Mouse (Mus musculus) thymus, postnatal 25 days (tissue): ENCODE measurements around the gene Gpr4.

Experiments used
- DNase-seq: peaks from one replicate; pipeline ENCODE4 v3.0.0; 2022

Gpr4 gene

DNA sequence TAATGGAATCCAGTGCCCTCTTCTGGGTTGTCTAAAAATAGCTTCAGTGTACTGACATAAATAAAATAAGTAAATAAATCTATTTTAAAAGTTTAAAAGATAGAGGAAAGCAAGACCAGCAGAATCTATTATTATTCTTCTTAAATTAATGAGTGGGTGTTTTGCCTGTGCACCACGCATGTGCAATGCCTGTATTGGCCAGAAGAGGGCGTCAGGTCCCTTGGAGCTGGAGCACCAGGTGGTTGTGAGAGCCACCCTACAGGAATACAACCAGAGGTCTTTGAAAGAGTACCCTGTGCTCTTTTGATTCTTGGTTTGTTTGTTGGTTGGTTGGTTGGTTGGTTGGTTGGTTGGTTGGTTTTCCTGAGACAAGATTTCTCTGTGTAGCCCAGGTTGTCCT is 14.4 kb upstream of the Gpr4 start:
- DNase-seq, result peak; percentile 49

DNA sequence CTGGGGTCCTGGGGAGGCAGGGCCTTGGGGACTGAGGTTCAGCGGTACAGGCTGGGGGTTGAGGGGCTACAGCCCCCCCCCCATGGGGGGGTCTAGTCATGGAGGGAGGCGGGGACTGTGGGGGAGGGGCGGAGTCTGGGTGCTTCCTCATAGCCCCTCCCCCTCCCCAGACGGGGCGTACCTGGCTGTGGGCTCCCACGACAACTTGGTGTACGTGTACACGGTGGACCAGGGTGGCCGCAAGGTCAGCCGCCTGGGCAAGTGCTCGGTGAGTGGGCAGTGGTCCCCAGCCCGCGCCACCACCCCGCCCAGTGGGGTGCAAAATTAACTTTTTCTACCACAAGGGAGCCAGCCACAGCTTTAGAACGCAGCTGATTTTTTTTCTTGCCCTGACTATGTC is 10.7 kb upstream of the Gpr4 start:
- no peak for DNase-seq

DNA sequence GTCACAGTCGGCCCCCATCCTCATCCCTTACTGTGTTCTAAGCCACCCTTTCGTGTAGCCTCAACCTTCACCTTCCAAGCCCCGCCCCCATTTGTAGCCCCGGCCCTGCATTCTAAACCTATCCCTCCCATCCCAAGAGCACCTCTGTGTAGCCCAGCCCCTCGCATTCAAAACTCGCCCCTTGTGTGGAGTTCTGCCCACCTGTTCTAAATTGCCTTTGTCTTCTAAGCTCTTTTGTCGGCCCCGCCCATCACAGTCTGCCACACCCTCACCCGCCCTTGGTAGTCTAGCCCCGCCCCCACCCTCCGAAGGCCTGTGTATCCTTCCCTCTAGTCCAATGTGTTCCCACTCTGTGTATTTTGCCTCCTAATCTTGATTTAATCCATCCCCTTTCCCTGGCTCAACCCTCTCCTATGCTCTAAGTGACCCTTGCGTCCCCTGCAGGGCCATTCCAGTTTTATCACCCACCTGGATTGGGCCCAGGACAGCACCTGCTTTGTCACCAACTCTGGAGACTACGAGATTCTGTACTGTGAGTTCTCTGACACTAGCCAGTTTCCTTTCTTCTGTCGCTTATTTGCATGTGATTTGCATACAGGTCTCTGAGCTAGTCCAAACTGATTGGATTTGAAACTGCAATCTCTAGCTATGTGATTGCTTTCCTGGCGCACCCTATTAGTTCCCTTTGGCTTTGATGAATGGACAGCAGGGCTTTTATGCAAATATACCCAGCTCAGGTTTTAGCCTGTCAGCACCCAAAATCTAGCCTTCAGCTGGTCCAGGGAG is 10.1 kb upstream of the Gpr4 start:
- no peak for DNase-seq

DNA sequence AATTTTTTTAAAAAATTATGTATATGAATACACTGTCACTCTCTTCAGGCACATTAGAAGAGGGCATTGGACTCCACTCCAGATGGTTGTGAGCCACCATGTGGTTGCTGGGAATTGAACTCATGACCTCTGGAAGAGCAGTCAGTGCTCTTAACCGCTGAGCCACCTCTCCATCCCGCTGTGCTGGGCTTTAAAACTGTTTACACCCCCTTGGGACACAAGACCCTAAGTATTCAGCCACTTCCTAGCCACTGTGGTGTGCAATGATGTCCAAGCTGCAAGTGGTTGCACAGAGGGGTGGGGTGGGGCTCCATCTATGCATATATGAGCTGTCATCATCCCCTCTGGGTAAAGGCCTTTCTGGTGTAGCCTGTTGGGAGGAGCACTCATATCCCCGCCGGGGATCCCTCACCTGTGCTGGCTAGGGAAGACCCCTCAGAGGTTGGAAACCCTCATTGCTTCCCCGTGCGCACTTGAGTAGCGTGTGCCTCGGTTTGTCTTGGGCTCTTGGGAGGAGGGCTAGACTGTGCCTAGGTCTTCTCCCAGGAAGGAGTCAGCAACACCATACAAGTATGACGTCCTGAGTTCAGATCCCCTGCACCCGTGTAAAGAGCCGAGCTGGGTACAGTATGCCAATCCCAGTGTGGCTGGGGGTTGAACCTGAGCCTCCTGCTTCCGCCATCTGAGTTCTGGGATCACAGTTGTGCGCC is 4.0 kb upstream of the Gpr4 start:
- no peak for DNase-seq

DNA sequence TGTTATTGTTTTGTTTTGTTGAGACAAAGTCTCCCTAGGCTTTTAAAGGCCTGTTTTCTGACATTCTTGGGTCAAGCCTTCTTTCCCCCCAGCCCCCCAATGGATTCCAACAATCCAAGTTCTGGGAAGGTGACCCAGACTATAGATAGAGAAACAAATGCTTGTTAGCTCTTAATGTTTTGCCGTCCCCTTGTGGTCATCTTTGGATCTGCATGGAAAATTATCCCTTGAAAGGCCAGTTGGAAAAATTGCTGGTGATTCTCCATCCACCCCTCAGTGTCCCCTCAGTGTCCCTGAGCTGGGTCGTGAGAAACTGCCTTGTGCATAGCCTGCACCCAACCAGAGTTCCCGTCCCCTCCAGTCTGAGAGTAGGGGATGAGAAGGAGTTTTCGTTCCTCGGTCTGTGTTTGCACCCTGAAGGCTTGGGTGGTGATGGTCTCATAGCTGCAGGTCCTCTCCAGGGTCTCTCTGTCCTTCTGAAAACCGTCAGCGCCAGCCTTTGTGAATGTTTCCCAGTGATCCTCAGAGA is 3.3 kb upstream of the Gpr4 start:
- no peak for DNase-seq

DNA sequence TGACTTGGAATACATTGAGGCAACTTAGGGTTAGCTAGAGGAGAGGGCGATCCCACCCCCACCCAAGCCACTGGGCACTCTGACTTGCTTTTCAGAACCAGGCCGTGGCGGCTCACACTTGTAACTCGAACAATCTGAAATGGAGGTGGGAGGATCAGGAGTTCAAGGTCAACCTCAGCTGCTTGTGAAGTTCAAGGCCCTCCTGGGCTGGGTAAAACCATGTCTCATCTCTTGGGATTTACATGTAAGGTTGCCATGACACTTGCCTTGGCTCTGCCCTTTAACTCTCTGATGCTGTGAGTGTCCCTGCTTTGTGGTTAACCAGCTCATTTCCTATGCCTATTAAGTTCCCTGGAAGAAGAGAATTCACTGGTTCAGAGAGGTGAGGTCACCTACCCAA is 2.8 kb upstream of the Gpr4 start:
- no peak for DNase-seq

DNA sequence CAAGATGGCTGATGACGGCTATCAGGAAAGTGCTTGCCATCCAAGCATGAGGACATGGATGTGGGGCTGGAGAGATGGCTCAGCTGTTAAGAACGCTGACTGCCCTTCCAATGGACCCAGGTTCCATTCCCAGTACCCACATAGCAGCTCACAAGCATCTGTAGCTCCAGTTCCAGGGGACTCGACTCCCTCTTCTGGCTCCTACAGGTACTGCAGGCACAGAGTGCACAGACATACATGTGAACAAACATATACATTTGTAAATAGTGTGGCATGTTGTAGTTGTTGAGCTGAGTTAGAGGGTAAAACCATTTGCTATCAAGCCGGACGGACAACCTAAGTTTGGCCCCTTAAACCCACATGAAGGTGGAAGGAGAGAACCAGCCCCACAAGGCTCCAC is 2.3 kb upstream of the Gpr4 start:
- no peak for DNase-seq

DNA sequence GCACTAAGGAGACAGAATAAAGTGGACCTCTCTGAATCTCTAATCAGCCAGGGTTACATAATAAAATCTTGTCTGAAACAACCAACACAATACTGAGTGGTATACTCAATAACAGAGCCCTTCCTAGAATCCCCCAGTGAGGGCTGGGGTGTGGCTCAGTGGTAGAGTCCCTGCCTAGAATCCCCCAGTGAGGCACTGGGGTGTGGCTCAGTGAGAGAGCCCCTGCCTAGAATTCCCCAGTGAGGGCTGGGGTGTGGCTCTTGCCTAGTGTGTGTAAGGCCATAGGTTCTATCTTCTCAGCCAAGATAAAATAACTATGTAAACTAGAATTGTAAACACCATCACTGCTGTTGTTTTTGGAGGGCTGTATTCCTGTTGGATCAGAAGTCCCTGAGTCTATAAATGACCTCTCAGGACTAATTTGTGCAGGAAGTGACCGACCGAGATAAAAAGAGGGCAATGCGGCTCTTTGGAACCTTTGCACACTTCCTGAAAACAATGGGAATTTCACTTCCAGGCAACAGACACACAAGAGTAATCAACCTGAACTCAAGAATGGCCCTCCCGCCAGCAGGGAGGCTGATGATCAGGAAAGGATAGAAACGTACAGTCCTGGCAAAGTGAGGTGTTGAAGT is 1.2 kb upstream of the Gpr4 start:
- no peak for DNase-seq

DNA sequence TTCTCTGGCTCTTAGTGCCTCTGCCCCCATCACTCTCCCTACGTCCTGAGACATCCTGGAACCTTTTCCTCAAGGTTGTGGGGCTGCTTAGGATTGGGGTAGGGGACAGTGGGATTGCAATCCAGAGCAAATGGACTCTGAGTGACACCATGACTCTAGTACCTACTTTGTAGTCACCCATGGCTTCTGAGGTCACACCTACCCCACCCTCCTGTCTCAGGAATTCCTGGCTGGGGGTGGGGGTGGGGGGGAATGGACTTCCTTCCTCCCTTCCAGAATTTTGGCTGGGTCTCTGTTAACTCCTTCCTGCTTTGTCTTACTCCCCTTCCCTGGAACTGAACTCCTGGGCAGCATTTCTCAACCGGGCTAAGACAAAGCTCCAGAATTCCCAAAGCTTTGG is 1.0 kb downstream of the Gpr4 start:
- no peak for DNase-seq

DNA sequence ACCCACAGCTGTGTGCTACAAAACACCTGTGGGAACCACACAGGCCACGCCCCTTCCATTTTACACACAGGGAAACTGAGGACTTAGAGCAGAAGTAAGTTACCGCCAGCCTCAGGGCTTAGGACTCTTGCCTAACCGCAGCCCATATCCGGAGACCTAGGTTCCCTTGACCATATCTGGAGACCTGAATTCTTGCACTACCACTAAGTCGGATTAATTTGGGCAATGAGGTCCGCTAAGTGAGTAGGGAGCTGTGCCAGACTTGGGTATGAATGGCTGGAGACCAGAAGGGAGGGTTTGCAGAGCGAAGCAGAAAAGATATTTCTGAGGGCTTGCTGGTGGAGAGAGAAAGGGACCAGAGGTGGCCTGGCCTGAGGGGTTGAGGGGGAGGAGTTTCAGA is 2.0 kb downstream of the Gpr4 start:
- DNase-seq, result no peak

DNA sequence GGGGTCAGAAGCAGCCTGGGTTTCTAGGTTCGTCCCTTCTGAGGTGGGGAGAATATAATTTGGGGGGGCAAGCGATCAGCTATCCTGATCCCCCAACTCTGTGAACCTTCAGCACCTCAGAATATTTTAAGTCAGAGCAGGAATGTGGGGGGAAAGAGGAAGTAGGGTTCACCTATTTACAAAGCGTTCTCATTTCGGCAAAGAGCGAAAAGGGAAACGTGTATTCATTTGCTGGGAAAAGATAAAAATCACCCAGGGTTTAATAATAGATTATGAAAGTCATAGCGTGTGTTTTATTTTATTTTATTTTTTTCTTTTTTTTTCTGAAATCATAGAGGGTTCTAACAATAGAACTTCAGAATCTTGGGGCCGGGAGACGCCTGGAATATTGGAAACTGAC is 2.6 kb downstream of the Gpr4 start:
- DNase-seq, result no peak

DNA sequence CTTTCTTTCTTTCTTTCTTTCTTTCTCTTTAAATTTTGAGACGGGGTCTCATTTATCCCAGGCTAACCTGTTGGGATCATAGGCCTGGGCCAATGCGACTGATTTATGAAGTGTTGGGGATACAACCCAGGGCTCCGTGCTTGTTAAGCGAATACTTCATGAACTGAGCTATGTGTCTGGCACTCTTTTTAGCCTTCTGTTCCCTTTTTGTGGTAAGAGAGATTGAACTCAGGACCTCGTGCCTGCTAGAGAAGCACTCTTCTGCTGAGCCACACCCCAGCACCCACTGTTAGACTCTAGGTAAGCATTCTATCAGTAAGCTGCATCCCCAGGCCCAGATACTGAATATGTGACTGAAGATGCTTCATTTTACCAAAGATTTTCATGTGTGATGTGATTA is 5.2 kb downstream of the Gpr4 start:
- DNase-seq, result no peak

DNA sequence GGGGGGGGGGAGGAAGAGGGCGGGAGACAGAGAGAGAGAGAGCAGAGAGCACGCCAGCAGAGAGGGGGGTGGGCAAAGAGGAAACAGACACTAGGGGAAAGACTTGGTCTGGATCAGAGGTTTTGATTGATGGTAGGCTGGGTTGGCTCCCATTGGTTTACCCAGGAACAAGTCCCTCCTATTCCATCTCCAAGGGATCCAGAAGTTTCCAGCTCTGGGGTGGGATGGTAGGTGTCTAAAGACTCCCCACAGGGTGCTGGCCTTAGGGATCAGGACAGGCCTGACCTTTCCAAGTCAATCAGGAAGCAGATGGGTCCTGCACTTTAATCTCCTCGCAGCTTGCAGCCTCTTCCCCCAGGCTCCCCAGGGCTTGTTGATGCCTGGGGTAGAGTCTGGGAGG is 5.6 kb downstream of the Gpr4 start:
- no peak for DNase-seq

DNA sequence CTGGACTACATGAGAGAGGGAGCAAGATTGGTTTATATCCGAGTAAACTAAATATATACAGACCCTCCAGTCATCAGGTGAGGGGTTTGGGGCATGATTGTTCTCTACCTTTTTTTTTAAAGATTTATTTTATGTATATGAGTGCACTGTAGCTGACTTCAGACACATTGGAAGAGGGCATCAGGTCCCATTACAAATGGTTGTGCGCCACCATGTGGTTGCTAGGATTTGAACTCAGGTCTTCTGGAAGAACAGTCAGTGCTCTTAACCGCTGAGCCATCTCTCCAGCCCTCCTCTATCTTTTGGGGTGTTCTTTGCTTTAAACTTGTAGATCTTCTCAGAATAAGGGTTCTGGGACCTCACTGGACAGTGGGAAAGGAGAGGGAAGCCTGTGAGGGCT is 7.7 kb downstream of the Gpr4 start:
- DNase-seq, result no peak

DNA sequence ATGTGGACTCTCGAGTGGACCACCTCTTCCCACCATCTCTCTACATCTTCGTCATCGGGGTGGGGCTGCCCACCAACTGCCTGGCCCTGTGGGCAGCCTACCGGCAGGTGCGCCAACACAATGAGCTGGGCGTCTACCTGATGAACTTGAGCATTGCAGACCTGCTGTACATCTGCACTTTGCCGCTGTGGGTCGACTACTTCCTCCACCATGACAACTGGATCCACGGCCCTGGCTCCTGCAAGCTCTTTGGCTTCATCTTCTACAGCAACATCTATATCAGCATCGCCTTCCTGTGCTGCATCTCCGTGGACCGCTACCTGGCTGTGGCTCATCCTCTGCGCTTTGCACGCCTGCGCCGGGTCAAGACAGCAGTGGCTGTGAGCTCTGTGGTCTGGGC is 9.9 kb downstream of the Gpr4 start:
- DNase-seq, result no peak

DNA sequence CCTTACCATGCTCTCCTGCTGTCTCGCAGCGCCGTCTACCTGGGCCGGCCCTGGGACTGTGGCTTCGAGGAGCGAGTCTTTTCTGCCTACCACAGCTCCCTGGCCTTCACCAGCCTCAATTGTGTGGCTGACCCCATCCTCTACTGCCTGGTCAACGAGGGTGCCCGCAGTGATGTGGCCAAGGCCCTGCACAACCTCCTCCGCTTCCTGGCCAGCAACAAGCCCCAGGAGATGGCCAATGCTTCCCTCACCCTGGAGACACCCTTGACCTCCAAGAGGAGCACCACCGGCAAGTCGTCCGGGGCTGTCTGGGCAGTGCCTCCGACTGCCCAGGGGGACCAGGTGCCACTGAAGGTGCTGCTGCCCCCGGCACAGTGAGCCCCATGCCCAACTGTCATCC is 10.5 kb downstream of the Gpr4 start:
- DNase-seq, result no peak

DNA sequence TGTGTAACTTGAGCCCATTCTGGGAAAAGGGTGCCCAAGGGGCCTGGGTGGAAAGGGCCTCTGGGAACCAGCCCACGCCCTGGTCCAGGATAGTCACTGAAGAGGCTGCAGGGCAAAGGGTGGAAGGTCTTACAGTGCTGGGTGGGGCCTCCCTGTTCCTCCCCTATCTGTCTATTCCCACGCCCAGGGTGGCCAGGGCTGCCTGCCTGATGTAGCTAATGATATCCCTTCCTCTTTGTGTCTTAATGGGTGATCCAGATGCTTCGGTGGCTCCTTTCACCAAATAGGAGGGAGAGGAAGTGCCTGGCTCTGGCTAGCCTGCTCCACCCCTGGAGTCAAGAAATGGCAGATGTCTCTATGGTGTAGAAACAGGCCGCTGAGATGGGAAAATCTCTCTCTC is 12.6 kb downstream of the Gpr4 start:
- DNase-seq, result no peak

DNA sequence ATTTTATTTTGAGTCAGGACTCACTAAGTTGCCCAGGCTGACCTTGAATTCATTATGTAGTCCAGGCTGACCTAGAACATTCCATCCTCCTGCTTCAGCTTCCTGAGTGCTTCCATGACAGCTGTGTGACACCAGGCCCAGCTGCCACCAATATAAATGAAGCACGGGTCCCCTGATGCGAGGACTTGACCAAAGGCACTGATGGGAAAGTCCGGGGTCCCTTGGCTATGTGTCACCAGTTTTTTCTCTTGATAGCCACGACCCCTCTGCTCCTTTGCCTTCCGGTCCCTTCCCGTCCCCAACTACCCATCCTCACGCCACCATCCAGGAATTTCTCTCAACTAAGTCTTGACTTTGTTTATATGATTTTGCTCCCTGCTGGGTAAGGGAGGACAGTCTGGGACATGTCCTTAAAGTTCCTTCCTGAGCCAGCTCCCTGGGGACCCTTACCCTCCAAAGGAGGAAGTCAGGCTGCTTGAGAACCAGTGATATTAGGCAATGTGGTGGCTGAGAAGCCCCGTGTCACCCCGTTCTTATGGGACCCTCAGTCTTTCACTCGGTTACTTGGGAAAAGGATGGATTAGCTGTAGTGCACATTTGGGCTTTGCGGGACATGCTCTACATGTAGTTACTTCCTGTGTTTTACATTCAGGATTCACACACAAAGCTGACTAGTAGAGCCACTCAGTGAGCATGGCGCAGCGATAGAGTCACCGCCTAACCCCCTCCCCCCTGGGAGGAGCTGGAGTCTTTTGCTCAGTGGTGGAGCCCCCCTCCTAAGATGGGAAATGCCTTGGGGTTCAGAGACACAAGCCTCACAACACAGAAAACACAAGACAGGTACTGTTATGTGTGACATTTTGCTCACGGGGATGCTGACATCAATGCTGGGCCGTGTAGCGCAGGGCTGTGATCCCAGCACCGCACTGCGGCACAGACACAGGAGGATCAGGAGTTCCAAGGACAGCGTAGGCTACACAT is 14.8 kb downstream of the Gpr4 start:
- peak; percentile 58 for DNase-seq

DNA sequence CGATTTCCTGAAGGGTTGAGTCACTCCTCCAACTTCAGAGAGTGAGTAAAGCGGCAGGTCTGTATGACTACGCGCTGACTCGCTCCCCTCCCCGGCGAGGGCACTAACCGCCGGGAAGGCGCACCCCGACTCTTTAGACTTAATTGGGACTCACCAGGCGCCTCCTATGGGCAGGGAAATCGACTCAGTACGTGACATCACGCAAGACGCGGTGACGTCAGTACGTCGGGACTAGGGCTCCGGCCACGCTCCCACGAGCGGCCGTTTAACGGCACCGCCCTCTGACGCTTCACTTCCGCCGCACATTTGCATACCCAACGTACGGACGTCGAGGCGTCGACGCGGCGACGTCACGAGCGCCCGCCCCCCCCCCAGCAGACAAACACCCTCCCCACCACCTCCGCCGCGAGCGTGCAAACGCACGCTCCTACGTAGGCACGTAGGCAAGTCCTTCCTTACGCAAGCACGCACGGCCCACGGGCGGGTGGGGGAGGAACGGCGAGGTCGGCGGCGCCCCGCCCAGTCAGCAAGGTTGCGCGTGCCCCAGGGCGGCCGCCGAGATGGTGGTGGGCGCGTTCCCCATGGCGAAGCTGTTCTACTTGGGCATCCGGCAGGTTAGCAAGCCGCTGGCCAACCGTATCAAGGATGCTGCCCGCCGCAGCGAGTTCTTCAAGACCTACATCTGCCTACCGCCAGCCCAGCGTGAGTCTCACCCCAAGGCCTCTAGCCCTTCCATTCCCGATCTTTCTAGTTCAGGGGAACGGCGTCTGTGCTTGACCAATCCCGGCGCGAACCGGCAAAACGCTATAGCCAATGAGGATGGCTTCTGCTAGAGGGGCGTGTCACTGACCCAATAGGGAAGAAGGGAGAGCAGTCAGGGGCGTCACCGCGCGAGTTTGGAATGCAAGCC is 15.8 kb downstream of the Gpr4 start, which contains the start of gene Opa3:
Gene Opa3, plus strand, starts transcription at position 452 of the 910 bp plus-strand sequence.
- peak; percentile 99 for DNase-seq

DNA sequence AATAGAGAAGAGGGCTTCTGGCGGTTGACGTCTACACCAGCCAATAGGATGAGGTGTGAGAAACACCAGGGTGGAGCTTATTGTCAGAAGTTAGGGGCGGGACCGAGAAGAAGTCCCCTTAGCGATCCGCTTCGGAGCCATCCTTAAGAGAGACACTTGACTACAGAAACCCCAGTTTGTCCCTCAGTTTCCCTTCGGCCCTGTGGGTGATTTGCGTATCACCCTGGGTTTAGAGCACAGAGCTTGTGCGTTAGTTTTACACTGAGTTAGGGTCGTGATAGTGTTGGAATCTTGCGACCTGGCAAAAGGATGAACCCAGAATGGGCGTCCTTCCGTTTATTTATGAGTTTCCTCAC is 16.4 kb downstream of the Gpr4 start:
- DNase-seq, result no peak

DNA sequence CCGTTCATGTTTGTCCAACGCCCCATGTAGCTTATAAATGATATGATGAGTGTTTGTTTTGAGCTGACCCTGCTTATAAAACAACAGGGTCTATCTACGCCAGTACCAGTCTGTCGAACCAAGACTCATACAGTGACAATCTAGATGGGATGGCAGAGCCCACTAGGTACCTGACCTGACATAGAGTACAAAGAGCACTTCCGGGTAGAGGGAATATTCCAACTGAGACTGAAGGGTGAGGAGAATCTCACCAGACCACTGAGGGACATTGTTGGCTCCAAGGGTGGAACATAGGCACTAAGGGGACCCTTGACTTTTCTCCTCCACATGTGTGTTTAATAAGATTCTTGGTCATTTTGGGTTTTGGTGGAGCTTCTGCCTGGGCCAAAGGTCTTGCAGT is 17.1 kb downstream of the Gpr4 start:
- DNase-seq, result no peak
